Mouse (Mus musculus) spleen, embryonic (tissue): ENCODE measurements around the gene Gm17349.
"Not testable (repeated sequence)": the region's sequence is repeated elsewhere in the genome, so short reads cannot be mapped to it uniquely, and the experiment has no call there.

ENCODE experiments used
- CTCF ChIA-PET: fragments of 350-600 bp; sonication (Branson Sonifier 250); formaldehyde crosslinking; loops from one replicate; lab custom pipeline; 2022; lab: Charles Lee

Gene Gm17349

DNA sequence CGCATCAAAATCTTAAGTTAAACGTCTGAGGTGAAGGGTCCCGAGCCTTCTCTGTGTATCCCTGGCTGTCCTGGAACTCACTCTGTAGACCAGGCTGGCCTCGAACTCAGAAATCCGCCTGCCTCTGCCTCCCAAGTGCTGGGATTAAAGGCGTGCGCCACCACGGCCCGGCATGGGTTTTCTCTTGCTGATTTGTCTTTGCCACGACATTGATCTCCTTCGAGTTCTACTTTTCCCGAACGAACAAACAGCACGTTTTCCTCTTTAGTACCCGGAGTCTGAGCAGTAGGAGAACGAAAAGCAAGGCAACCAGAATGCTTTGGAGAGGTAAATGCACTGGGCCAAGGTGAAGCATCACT, 3.7 kb downstream of the Gm17349 start:
- CTCF ChIA-PET, result not testable (repeated sequence)

GRCm38 (mm10) chr15:99700219-99701106, 4.8 kb downstream of the Gm17349 start:
- CTCF ChIA-PET, result interaction anchor here (0.6 kb wide), 1 partner anchor 9 kb away, joined by 3 read pairs; no protein-coding TSS in a partner anchor

GRCm38 (mm10) chr15:99699715-99700114, 5.6 kb downstream of the Gm17349 start:
- CTCF ChIA-PET, result interaction anchor here (0.6 kb wide), 2 partner anchors 8 to 251 kb away, joined by 3 read pairs; no protein-coding TSS in a partner anchor

DNA sequence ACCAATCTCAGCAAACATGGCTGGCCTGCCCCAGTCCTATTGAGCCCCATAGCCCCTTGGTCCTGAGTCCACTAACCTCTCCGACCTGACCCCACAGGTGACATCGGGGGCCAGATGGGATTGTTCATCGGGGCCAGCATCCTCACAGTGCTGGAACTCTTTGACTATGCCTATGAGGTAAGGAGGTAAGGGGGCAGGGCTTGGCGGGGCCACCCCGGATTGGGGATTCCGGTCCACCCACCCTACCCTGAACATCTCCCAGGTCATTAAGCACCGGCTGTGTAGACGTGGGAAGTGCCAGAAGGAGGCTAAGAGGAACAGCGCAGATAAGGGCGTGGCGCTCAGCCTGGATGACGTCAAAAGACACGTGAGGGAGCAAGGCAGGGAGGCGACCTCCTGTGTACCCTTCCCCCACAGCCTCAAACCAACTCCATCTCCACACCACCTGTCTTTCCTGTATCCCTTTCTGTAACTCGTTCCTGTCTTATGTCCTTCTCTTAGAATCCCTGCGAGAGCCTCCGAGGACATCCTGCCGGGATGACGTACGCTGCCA, 6.7 kb downstream of the Gm17349 start:
- CTCF ChIA-PET, result no interaction called here

DNA sequence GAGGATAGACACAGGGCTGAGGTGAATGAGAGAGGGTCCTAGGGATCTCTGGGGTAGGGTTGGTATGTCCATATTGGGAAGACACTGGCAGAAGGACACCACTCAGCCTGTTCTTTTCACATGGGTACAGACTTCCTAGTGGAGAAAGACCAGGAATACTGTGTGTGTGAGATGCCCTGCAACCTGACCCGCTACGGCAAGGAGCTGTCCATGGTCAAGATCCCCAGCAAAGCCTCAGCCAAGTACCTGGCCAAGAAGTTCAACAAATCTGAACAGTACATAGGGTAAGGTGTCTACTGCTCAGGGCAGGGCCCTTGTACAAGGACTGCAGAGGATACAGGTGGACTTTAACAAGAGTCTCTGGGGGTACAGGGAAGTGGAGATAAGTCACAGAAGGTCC, 8.0 kb downstream of the Gm17349 start:
- CTCF ChIA-PET, result no interaction called here

- CTCF ChIA-PET, result interaction anchor here (0.6 to 0.8 kb wide), 4 partner anchors 8 to 186 kb away, joined by 3 to 13 read pairs (median 3); no protein-coding TSS in a partner anchor
Observed at GRCm38 (mm10) chr15:99691976-99692375, 13.3 kb downstream of the Gm17349 start.

- CTCF ChIA-PET, result interaction anchor here (0.6 kb wide), 2 partner anchors 215 to 371 kb away, joined by 5 to 15 read pairs; no protein-coding TSS in a partner anchor
Observed at GRCm38 (mm10) chr15:99690924-99691323, 14.4 kb downstream of the Gm17349 start.

DNA sequence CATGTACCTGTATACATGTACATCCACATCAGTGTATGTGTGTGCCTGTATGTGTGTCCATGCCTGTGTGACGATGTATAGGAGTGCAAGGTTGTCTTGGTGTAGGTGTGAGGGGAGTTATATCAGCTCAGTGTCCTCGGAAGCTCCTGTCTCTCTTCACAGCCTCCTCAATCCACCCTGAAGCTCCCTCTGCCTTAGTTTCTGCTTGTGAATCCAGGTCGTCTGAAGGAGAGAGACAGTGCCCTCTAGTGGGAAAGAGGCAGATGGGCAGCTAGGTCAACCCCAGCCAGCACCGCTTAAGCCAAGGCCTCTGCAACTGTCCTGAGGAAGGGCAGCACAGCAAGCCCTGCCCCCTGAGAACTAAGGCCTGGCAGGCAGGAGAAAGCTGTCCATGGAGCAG, 16.6 kb downstream of the Gm17349 start:
- CTCF ChIA-PET, result interaction anchor here (0.6 kb wide), 2 partner anchors 12 to 968 kb away, joined by 3 read pairs; no protein-coding TSS in a partner anchor

DNA sequence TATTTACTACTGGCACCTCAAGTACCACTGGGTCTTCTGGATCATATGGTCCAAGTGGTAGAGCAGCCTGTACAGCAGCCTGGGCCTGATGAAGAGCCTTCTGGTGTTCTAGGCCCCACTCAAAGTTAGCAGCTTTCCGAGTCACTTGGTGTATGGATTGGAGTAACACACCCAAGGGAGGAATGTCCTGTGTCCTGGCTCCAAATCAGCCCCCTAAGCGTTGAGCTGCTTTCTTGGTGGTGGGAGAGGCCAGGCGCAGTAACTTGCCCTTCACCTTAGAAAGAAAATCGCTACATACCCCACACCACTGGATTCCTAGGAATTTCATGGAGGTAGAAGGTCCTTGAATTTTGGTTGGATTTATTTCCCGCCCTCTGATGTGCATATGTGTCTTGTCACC, 21.1 kb downstream of the Gm17349 start:
- CTCF ChIA-PET, result no interaction called here

- CTCF ChIA-PET, result interaction anchor here (1.2 kb wide), 1 partner anchor 9 kb away, joined by 3 read pairs; no protein-coding TSS in a partner anchor
Observed at GRCm38 (mm10) chr15:99682880-99683279, 22.4 kb downstream of the Gm17349 start.

DNA sequence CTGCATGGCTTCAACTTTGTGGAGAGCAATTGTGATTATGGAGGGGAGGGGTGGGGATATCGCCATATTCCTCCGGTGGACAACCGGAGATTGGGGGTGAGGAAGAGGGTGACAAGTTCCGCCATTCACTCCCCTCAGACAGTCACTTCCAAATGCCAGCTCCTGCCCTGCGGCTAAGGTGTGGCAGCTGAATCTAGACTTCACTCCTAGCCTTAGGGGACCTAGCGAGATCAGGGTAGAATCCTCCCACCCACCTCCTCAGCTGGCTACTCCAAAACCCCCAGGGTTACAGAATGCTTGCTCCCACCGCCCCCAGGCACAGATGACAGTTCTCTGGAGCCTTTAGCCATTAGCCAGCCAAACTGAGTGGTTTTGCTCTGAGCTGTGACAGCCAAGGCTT, 26.3 kb downstream of the Gm17349 start:
- CTCF ChIA-PET, result interaction anchor here (0.7 to 0.8 kb wide), 2 partner anchors 31 to 727 kb away, joined by 3 to 7 read pairs; no protein-coding TSS in a partner anchor

GRCm38 (mm10) chr15:99678063-99678800, 27.1 kb downstream of the Gm17349 start:
- CTCF ChIA-PET, result interaction anchor here (0.7 to 0.8 kb wide), 3 partner anchors 30 to 728 kb away, joined by 3 to 7 read pairs (median 5); no protein-coding TSS in a partner anchor

DNA sequence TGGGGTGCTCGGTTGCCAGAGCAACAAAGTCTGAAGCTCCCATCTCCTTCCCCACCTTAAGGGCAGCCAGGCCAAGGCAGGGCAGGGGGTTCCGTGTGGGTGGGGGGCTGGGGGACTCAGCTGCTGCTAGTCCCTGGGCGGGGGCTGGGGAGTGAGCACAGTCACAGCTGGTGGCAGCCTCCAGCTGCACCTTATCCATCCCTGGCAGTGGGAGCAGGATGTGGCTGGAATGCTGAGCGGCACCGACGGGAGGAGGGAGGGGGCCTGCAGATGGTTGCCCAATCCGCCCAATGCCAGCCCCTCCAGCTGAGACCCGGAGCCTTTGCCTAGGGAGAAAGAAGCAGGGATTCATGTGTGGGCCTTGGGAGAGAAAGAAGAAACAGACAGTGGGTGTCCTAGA, 28.2 kb downstream of the Gm17349 start:
- CTCF ChIA-PET, result interaction anchor here (0.6 kb wide), 1 partner anchor 12 kb away, joined by 3 read pairs; no protein-coding TSS in a partner anchor

GRCm38 (mm10) chr15:99674866-99675265, 30.4 kb downstream of the Gm17349 start:
- CTCF ChIA-PET, result interaction anchor here (0.7 kb wide), 1 partner anchor 241 kb away, joined by 3 read pairs; no protein-coding TSS in a partner anchor

- CTCF ChIA-PET, result interaction anchor here (1.0 kb wide), 2 partner anchors 75 to 76 kb away, joined by 3 to 4 read pairs; no protein-coding TSS in a partner anchor
Observed at GRCm38 (mm10) chr15:99671783-99672182, 33.5 kb downstream of the Gm17349 start.

DNA sequence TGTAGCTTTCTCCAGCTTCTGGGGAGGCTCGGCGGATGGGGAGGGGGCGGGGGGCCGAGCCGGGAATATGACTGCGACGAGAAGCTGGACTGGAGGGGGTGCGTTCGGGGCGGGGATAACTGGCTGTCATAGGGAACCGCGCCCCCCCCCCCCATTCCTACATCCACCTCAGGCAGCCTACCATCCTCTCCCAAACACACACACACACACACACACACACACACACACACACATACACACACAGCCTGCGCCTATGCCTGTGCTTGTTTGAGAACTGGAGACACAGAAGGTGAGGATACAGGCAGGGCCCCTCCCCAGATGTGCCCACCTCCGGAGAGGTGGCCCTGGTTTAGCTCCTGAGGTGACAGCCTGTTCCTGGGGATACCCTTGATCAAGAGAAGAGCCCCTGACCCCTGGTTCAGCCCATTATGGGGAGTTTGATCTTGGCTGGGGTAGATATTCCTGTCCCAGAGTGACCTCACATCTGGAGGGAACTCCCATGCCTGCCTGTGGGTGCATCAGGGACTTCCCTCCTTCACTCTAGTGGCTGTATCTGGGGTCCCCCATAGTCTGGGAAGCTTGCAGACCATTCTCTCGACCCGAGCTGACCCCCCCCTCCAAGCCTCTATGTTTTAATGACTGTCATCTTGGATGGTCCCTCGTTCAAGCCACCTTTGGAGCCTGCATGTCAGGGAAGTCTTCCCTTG, 34.2 kb downstream of the Gm17349 start:
- CTCF ChIA-PET, result interaction anchor here (1.0 kb wide), 2 partner anchors 74 to 75 kb away, joined by 3 to 4 read pairs; no protein-coding TSS in a partner anchor

- CTCF ChIA-PET, result no interaction called here
Observed at GRCm38 (mm10) chr15:99670154-99670821, 35.0 kb downstream of the Gm17349 start, which contains the start of gene Asic1. Gene Asic1, plus strand, starts transcription at chr15:99670368.

DNA sequence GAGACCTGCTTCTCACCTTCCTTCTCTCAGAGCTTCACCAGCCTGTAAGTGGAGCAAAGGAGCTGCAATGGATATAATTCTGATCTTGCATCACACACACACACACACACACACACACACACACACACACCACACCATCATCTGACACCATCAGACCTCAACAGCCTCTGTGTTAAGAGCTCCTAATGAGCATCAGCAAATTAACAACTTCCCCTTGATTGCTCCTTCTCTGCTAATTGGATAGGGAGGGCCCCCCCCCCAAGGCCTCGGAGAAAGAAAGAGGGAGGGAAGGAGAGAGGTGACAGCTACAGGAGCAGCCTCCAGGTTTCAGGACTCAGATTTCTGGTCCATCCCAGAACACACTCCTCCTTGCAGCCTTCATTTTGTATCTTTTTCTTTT, 35.9 kb downstream of the Gm17349 start:
- CTCF ChIA-PET, result interaction anchor here (0.6 kb wide), 1 partner anchor 1706 kb away, joined by 4 read pairs; no protein-coding TSS in a partner anchor

DNA sequence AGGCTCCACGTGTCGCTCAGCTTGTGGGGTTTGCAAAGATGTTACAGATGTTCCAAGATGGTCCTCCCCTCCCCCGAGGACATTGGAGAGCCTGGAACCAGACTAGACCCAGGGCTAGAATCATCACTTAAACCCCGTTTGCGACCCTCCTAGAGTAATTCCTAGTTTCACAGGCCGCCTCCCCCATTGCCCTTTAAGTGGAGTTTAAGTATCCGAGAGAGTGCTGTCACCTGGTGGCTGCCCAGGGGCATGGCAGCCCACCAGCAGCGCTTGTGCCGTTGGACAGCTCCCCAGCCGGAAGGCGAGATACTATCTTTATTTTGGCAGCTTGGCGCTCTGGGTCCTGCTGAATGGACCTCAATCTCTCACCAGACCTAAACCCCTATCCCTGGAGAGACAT, 36.4 kb downstream of the Gm17349 start:
- CTCF ChIA-PET, result interaction anchor here (0.6 to 1.7 kb wide), 2 partner anchors 73 to 1705 kb away, joined by 4 to 6 read pairs; no protein-coding TSS in a partner anchor

DNA sequence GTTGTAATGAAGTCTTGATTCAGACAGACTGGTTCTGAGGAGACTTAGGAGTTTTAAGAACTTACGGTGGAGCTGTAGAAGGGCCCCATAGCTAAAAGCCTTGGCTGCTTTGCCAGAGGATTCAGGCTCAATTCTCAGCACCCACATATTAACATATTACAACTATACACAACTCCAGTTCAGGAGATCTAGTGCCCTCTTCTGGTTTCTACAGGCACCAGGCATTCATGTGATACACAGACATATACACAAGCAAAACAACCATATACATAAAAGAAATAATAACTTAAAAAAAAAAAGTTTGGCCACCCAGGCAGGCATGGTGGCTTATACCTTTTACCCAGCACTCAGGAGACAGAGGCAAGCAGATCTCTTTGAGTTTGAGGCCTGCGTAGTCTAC, 37.7 kb downstream of the Gm17349 start:
- CTCF ChIA-PET, result interaction anchor here (1.1 to 1.7 kb wide), 2 partner anchors 22 to 72 kb away, joined by 3 to 6 read pairs; no protein-coding TSS in a partner anchor
